Mouse (Mus musculus): ENCODE measurements at regions not wholly inside any gene's neighbourhood (a gene's known extent, or its start where the extent isn't known, plus 50 kb on each side); places are given as distances from the start of the nearest gene placed in this dataset.
A peak's percentile ranks its signal among the peaks of the same experiment; 100 is the strongest.

- DNase-seq (ENCODE audit: low read depth, low spot score) = no peak
Observed at GRCm38 (mm10) chr17:84129204-84129603, 58.5 kb downstream of the Zfp36l2 start.

GRCm38 (mm10) chr17:84128262-84128661 lies 59.5 kb downstream of the Zfp36l2 start:
- DNase-seq (ENCODE audit: low read depth, low spot score) = no peak

GRCm38 (mm10) chr17:84126168-84126567 lies 61.6 kb downstream of the Zfp36l2 start:
- DNase-seq (ENCODE audit: low read depth, low spot score) = no peak

GRCm38 (mm10) chr17:84123161-84123560 lies 64.6 kb downstream of the Zfp36l2 start:
- DNase-seq (ENCODE audit: low read depth, low spot score) = no peak

GRCm38 (mm10) chr17:84122486-84123131 lies 65.1 kb downstream of the Zfp36l2 start:
- no peak for DNase-seq (ENCODE audit: low read depth, low spot score)

- no peak for DNase-seq (ENCODE audit: low read depth, low spot score)
Observed at GRCm38 (mm10) chr17:84121291-84121690, 66.5 kb downstream of the Zfp36l2 start.

GRCm38 (mm10) chr17:84119221-84120017 lies 68.3 kb downstream of the Zfp36l2 start:
- DNase-seq (ENCODE audit: low read depth, low spot score) = no peak

GRCm38 (mm10) chr17:84118781-84119180 lies 69.0 kb downstream of the Zfp36l2 start:
- no peak for DNase-seq (ENCODE audit: low read depth, low spot score)

GRCm38 (mm10) chr17:84118271-84118670 lies 69.5 kb downstream of the Zfp36l2 start:
- peak; percentile 40 for DNase-seq (ENCODE audit: low read depth, low spot score)

- no peak for DNase-seq (ENCODE audit: low read depth, low spot score)
Observed at GRCm38 (mm10) chr17:84117756-84118155, 70.0 kb downstream of the Zfp36l2 start.

GRCm38 (mm10) chr17:84116340-84117279 lies 71.1 kb downstream of the Zfp36l2 start:
- peak; percentile 36 for DNase-seq (ENCODE audit: low read depth, low spot score)

GRCm38 (mm10) chr17:84115957-84116339 lies 71.8 kb downstream of the Zfp36l2 start:
- DNase-seq (ENCODE audit: low read depth, low spot score) = no peak

- DNase-seq (ENCODE audit: low read depth, low spot score) = no peak
Observed at GRCm38 (mm10) chr17:84115133-84115532, 72.6 kb downstream of the Zfp36l2 start.

GRCm38 (mm10) chr17:84114279-84114994 lies 73.3 kb downstream of the Zfp36l2 start:
- DNase-seq (ENCODE audit: low read depth, low spot score) = no peak

GRCm38 (mm10) chr17:84113608-84114278 lies 74.0 kb downstream of the Zfp36l2 start:
- DNase-seq (ENCODE audit: low read depth, low spot score) = peak; percentile 84

- no peak for DNase-seq (ENCODE audit: low read depth, low spot score)
Observed at GRCm38 (mm10) chr17:84112411-84113031, 75.2 kb downstream of the Zfp36l2 start.

- no peak for DNase-seq (ENCODE audit: low read depth, low spot score)
Observed at GRCm38 (mm10) chr17:84111787-84112370, 75.9 kb downstream of the Zfp36l2 start.

- no peak for DNase-seq (ENCODE audit: low read depth, low spot score)
Observed at GRCm38 (mm10) chr17:84110945-84111344, 76.8 kb downstream of the Zfp36l2 start.

- DNase-seq (ENCODE audit: low read depth, low spot score) = no peak
Observed at GRCm38 (mm10) chr17:84110000-84110695, 77.6 kb downstream of the Zfp36l2 start.

All from c-Kit-negative CD71-positive TER-119-positive erythroid progenitor cells, embryonic 14.5 days (primary cell).